Mouse (Mus musculus) G1E (cell line): Measurements from ENCODE around the gene Supt3.

Experiments
- CTCF ChIP-seq: IDR thresholded peaks from 2 replicates; pipeline ENCODE4 v1.5.1; 2012; ENCODE audit warnings: low read depth, low read length, inconsistent platforms, mixed read lengths
- GATA1 ChIP-seq: IDR thresholded peaks from 2 replicates; pipeline ENCODE4 v1.6.1; 2012; ENCODE audit warnings: borderline replicate concordance, low read length, inconsistent platforms, mixed read lengths
- POLR2AphosphoS5 ChIP-seq: IDR thresholded peaks from 2 replicates; pipeline ENCODE4 v1.6.1; 2012; ENCODE audit warnings: low read depth, low read length, inconsistent platforms; ENCODE audit not compliant: insufficient replicate concordance
- TAL1 ChIP-seq: conservative IDR thresholded peaks from 2 replicates; pipeline ENCODE4 v1.6.1; 2012; ENCODE audit warnings: low read depth, low read length, inconsistent platforms, mixed read lengths

DNA sequence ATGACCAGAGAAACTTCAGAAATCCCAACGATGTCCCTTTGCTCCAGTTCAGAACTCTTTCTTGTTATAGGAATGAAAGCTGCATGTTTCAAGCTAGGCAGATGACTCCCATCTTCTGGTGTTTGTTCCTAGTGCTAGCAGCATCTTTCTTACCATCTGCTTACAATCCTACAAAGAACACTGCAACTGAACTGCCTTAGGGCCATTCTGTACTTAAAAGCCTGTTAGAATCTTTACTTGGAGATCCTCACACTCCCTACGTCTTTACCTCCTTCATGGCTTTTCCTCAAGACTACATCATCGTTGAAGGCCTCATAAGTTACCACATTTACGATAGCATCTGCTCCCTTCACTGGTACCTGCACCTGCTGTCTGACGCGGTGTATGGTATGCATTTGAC, 86.2 kb downstream of the Supt3 start:
- TF ChIP-seq CTCF: no peak
- no peak for TF ChIP-seq TAL1
- no peak for TF ChIP-seq GATA1
- no peak for TF ChIP-seq POLR2AphosphoS5
